Mouse (Mus musculus) urinary bladder, postnatal 36 days (tissue): ENCODE results near the gene Dcakd.

Experiments
- DNase-seq, 2 experiments: peaks; one replicate each; pipeline ENCODE4 v3.0.0; 2022; ENCODE audit warnings: low spot score in 2 of 2, mixed read lengths in 1 of 2

Dcakd gene

DNA sequence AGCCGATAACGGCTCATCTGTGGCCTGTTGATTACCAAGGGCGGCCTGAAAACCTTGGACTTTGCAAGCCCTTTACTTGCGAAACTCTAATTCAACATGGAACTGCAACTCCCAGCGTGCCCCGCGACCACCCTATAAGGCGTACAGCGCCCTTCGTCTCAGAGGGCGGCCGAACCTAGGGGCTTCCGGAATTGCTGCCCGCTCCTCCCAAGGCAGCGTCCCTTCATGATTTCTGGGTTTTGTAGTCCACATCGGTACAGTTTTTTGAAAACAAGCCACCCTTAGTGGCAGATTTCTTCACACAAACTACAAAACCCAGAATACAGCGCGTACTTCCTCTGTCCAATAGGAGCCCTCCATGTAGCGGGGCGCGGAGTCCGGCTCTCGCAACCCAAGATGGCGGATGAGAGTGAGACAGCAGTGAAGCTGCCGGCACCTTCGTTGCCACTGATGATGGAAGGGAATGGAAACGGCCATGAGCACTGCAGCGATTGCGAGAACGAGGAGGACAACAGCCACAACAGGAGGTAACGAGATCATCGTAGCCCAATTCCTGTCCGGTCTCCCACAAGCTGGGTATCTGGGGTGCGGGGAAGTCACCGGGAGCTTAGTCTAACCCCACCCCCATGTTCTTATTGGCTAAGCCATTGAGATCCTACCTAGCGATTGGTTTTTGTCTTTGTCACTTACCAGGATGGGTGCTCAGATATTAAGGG, at the start of gene Dcakd, which contains the start of gene Nmt1:
TSS of gene Dcakd (minus strand) at position 158 of the 716 bp plus-strand sequence.
TSS of gene Nmt1 (plus strand) at position 15 of the 716 bp plus-strand sequence.
- DNase-seq: peak; percentile 91 to 93

GRCm38 (mm10) chr11:103076581-103076980, 48.4 kb upstream of the Dcakd start:
- DNase-seq: no peak

DNA sequence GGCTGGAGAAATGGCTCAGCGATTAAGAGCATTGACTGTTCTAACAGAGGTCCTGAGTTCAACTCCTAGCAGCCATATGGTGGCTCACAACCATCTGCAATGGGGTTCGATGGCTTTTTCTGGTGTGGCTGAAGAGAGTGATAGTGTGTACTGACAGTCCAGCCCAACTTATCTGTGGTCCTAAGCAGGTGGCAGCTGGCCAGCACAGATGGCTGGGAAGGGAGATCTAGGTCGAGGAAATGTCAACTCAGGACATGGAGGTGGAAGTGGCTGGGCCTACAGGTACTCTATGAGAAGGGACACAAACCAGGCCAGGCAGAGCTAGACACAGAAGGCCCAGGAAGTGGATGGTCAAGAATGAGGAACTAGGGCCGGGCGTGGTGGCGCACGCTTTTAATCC, 47.9 kb upstream of the Dcakd start:
- no peak for DNase-seq

GRCm38 (mm10) chr11:103074796-103075323, 46.7 kb upstream of the Dcakd start:
- no peak for DNase-seq

- DNase-seq: no peak
These were observed 46.1 kb upstream of the Dcakd start for GRCm38 (mm10) chr11:103074121-103074650.

GRCm38 (mm10) chr11:103073671-103074070, 45.5 kb upstream of the Dcakd start:
- no peak for DNase-seq

DNA sequence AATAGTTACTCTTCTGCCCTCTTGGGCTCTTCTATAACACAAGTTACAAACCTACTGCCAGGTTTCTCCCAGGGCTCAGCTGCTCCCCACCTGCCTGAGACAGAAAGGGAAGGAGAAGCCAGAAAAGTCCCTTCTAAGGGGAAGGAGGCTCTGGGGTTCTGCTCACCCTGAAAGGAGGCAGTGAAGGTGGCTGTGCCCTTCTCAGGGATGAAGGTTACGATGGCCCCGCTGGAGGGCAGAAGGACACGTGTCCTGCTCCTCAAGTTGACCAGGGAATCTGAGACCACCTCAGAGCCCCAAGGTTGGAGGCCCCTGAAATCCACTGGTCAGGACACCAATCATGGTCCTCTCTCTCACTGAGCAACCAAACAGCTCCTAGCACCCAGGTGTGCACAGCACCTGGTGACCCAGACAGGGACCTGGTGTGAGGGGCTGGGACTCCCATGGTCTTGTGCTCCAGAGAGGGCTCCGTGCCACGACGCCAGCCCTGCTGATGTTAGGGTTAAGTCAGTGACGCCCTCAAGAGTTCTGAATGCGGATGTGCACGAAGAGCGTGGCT, 42.3 kb upstream of the Dcakd start:
- DNase-seq: no peak

DNA sequence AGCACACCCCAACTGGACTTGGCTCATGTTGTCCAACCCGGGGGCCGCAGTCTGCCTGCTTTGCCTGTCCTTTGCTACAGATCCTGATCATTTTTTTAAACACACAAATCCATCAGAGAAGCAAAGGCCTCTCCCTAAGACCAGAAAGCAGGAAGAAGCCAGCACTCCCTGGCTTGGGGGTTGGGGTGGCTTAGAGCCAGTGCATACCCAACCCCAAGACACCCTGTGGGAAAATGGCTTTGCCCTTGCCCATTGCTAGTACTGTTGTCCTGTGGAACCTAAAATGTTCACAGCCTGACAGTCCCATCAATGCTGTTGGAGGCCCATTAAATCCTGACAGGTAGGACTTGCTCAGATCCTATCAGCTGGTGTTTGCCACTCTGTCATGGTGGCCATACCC, 41.6 kb upstream of the Dcakd start:
- DNase-seq: no peak

- DNase-seq: no peak
These were observed 40.8 kb upstream of the Dcakd start for GRCm38 (mm10) chr11:103068884-103069283.

DNA sequence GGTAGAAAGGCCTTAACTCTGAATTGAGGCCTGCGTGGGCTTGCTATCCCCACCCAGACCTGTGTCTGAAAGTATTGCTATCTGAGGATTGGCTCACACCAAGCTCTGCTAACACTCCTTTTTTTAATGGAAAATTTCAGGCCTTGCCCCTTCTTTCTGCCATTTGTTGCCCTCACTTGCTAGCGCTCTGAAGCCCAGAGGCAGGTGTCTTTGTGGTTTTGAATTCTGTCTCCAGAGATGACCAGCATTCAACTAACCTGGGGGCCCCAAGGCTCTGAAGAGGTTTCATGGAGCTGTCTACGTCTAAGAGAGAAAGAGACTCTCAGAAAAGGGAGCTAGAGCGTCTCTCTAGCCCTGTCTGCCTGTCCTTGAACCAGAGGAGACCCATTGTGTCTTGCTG, 40.1 kb upstream of the Dcakd start:
- no peak for DNase-seq

- peak in 1 of 2 experiments; percentile 64 for DNase-seq
These were observed 39.4 kb upstream of the Dcakd start for GRCm38 (mm10) chr11:103067457-103068001.

DNA sequence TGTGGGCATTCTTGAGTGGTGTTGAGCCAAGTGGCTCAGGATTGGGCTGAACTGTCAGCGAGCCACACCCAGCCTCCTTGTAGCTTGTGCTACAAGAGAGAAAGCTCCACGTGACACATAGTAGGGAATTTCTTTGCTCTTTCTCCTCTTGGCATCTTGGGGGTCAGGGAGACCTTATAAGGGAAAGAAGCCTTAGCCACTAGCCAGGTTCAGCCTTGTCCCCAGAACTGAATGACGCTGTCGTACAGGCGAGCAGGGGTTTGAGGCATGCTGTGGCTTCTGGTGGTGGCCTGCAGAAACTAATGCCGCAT, 38.9 kb upstream of the Dcakd start:
- DNase-seq: no peak

DNA sequence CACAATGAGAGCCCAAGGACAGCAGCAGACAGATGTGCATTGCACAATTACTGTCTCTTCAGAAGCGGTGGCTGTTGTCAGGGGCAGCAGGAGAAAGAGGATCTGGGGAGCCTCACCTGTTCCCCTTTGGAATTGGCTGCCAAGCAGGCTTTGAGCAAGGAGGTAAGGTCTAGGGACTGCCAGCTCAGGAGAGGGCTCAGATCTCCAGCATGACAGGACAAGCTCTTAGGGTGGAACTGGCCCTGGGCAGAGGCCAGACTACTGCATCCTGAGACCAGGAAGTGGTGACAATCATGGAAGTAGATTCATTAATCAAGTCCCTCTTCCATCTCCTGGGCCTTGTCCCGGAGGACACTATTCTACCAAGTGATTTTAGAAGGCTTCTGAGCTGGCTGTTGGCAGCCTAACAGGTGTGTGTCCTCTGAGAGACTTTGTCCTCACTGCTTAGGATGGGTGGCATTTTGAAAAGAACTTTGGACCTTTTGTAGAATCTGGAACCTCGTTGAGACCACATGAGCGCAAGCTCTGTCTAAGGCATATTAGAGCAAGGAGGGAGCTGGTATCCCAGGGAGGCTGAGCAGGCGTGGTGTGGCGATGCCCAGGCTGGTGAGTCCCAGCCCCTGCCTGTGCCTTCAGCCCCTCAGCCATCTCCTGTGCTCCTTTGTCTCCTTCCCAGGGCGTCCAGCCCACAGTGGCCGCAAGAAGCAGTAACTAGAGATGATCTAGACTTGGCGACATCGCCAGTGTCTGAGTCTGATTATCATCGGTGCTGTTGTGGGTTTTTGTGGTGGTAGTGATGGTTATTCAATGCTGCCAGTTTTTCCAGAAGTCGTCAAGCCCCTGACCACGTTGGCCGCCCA, 38.3 kb upstream of the Dcakd start:
- no peak for DNase-seq

DNA sequence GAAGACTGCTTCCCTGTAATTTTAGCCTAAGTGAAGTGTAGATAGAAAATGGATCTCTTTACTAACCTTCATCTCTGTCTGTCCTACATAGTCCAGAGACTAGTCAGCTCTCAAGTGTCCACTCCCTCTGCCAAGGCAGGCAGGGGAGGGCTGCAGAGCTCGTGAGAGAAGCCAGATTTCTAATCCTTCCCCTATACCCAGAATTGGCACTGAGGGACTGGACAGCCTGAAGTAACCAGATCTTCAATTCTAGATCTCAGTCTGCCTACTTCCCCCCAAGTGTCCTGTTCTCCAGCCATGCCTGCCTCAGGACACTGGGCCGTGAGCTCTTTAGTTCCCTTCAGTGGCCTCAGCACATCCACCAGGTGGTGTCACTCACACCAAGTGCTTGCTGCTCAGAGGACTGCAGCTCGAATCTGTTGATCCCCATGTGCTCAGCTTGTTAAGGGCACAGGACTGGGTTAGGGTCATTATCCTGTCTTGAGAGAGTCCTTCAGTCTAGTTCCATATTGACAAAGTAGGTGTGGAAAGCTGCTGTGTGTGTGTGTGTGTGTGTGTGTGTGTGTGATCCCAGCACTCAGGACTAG, 30.5 kb upstream of the Dcakd start:
- DNase-seq: no peak

GRCm38 (mm10) chr11:103056636-103057035, 28.5 kb upstream of the Dcakd start:
- DNase-seq: no peak

GRCm38 (mm10) chr11:103054798-103055197, 26.7 kb upstream of the Dcakd start:
- DNase-seq: peak; percentile 58 to 66

- DNase-seq: no peak
These were observed 25.3 kb upstream of the Dcakd start for GRCm38 (mm10) chr11:103053191-103054076.

GRCm38 (mm10) chr11:103052078-103052477, 23.9 kb upstream of the Dcakd start:
- no peak for DNase-seq

DNA sequence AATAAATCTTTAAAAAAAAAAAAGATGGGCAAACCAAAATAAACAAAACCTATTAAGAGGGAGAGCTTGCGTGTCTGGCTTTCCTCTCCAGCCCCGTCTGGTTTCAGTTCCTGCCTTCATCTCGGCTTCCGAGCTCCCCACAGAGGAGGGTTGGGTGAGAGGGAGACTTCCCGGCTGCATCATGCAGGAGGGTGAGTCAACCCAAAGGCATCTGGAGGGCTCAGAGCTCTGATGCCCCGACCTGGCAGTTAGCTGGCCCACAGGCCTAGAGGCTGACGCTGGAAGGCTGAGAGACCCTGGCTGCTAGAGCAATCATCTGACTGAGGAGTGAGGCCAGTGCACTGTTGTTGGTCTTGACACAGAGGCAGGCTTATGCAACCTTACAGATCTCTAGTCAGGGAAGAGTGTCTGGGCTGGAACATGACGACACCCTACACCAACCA, 23.1 kb upstream of the Dcakd start:
- peak; percentile 40 to 73 for DNase-seq

DNA sequence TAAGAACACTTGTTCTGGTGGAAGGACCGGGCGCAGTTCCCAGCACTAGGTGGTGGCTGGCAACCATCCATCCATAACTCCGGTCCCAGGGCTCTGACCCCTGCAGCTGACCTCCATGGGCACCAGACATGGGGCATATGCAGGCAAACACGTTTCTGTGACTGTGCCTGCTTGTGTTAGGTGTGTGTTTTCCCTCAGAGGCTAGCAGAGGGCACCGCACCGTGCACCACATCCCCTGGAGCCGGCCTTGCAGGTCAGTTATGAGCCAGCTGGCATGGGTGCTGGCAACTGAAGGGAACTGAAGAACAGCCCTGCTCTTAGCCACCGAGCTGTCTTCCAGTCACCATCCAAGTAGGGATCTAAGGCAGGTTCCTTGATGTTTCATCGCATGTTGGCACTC, 22.0 kb upstream of the Dcakd start:
- DNase-seq: peak in 1 of 2 experiments; percentile 41
